Mouse (Mus musculus) T-helper 17 cell (primary cell): ENCODE measurements around the gene Npl.
"Not testable (repeated sequence)": the region's sequence is repeated elsewhere in the genome, so short reads cannot be mapped to it uniquely, and the experiment has no call there.

Source experiments
- in situ Hi-C, 2 experiments: fragments of 300-600 bp; cut with MboI, MseI; formaldehyde crosslinking; loops; 1 replicate in 1 of 2; 2 replicates in 1 of 2; pipeline ENCODE4 v1.15.1; 2025; ENCODE audit warnings: high pct_unique_total_duplicates in 2 of 2

Npl gene

DNA sequence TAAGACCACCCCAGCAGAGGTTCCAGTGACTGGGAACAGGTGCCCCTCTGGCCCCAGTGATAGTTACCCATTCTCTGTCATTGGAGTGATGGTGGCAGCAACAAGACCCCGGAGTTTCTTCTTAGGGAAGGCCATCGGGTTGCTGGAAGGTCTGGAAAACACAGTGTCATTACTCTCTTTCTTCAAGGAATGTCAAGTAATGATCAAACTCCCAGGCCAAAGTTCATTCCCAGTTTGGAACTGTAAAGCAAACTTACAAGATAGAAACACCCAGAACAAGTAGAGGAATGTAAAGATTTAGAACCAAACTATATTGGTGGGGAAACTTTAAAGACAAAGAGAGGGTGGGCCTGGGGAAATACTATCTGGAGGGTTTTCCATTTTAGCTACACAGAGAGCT lies 4.6 kb downstream of the Npl start:
- in situ Hi-C loops = loop anchor here in 1 of 2 experiments (25.0 kb wide), 1 partner anchor 567 kb away; no protein-coding TSS in a partner anchor

GRCm38 (mm10) chr1:153542726-153543320 lies 7.0 kb downstream of the Npl start:
- in situ Hi-C loops = loop anchor here (5.0 to 25.0 kb wide), 2 partner anchors 304 to 569 kb away; no protein-coding TSS in a partner anchor

DNA sequence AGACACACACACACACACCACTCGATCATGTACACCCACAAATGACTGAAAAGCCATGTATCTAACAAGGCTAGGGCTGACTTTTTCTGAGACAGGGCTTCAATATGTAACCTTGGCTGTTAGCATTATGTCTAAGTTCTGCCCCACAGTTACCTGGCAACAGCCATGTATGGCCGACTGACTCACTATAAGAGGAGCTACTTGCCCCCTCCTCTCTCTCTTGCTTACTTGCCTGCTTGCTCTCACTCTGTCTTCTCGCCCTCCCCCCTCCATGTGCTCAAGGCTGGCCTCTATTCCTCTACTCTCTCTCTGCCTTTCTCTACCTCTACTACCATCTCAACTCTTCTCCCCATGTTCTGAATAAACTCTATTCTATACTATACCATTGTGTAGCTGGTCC lies 9.1 kb downstream of the Npl start:
- in situ Hi-C loops = loop anchor here (5.0 to 25.0 kb wide), 2 partner anchors 307 to 572 kb away; no protein-coding TSS in a partner anchor

DNA sequence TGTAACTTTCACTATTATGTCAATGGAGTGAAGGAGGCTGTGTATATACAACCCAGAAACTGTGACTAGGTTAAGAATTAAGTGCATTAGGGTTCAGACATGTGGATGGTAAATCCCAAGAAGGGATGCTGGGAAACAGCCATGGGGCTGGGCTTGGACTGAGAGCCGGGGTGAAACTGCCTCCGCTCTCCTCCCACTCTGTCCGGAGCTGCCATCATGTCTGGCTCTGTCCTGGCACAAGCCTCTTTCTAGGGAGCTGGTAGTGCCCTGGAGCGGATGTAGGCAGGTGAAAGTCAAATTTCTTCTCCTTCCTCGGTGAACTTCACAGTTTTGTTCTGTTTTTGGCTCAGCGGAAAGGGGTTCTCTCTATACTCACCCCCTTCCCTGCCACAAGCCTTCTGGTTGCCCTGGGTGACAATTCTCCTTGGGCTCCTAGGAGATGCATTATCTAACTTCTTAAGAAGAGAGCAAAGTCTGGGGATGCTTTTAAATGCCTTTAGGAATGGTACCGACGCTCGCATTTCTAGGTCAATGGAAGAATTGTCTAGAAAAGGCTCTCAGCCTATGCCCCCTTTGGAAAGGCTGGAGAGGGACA lies 10.0 kb downstream of the Npl start:
- in situ Hi-C loops = loop anchor here (5.0 to 25.0 kb wide), 2 partner anchors 307 to 572 kb away; no protein-coding TSS in a partner anchor

DNA sequence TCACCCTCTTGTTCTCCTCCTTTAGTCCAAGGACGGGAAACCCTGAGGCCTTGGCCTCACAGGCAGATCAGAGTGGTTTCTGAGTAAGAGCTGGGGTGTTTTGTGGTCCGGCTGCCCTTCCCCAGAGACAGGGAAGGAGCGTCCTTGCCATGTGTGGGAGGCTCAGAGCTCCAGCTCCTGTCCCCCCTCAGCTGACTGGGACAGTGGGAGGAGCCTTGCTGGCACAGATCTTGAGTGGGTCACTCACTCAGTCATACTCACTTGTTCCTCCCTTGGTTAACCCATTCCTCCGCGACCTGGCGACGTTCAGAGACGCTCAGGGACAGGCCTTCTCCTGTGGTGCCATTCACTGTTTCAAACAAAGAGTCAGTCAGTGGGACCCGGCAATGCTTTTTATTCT lies 14.2 kb downstream of the Npl start:
- in situ Hi-C loops = loop anchor here in 1 of 2 experiments (25.0 kb wide), 1 partner anchor 577 kb away; no protein-coding TSS in a partner anchor

- in situ Hi-C loops = loop anchor here in 1 of 2 experiments (25.0 kb wide), 1 partner anchor 579 kb away; no protein-coding TSS in a partner anchor
These were observed 16.9 kb downstream of the Npl start for GRCm38 (mm10) chr1:153532896-153533295.

- in situ Hi-C loops = loop anchor here in 1 of 2 experiments (25.0 kb wide), 1 partner anchor 580 kb away; no protein-coding TSS in a partner anchor
These were observed 17.5 kb downstream of the Npl start for GRCm38 (mm10) chr1:153532234-153532841.

DNA sequence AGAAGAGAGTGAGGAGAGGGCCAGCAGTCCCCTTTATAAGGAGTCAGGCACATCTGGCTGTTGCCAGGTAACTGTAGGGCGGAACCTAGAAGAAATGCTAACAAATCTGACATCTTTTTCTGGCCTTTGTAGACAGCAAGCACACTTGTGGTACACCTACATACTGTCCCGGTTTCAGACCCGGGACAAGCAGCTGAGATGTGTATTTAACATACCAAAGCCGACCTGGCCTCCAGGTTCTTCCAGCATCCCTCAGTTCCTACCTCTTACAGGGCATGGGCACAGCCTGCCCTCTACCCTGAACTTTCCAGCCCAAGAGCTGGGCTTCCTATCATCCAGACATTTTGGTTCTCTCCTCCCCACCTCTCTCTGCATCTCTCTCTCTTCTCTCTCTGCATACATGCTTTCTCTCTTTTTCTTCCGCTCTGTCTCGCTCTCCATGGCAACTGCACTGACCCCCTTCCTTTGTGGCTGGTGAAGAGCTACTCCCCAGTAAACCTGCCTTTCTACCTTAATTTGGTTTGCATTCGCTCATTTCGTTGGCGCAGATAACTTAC lies 18.1 kb downstream of the Npl start:
- in situ Hi-C loops = loop anchor here in 1 of 2 experiments (25.0 kb wide), 1 partner anchor 581 kb away; no protein-coding TSS in a partner anchor

DNA sequence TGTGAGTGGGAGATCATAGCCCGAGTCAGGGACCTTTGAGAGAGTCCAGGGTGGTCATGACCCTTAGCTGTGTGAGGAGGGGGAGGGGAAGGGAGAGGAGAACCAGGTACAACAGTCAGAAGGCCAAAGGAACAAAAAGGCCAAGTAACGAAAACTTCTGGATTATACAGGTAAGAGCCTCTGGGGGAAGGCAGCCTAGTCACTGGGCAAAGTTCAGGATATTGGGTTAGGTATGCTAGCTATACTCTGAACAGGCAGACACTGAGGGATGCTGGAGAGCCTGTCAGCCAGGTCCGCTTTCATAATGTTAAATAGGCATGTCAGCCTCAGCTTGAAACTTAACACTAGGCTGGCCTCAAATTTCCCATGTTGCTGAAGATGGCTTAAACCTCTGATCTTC lies 27.7 kb downstream of the Npl start:
- in situ Hi-C loops = no loop called here

- in situ Hi-C loops = no loop called here
These were observed 34.5 kb downstream of the Npl start for GRCm38 (mm10) chr1:153515368-153515767.

DNA sequence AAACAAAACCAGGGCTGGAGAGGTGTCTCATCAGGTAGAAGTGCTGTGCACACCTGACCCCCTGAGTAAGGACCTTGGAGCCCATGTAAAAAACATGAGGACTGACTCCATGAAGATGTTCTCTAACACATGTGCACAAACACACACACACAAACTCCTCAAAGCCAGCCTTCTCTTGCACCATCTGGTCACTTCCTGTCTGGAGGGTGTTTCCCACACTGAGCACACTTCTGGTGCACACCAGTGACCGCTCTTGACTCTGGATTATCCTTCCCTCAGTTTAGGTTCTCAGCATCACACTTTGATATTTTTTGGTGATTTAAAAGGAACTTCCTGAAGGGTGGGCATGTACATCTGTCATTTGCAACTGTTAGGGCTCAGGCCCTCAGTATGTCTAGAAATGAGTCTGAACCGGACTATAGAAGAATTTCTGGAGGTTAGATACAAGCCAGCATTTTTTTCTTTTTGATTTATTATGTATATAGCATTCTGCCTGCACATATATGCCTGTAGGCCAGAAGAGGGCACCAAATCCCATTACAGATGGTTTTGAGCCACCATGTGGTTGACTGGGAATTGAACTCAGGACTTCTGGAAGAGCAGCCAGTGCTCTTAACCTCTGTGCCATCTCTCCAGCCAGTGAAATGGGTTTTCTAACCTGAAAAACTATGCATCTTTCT lies 39.4 kb downstream of the Npl start:
- in situ Hi-C loops = no loop called here

DNA sequence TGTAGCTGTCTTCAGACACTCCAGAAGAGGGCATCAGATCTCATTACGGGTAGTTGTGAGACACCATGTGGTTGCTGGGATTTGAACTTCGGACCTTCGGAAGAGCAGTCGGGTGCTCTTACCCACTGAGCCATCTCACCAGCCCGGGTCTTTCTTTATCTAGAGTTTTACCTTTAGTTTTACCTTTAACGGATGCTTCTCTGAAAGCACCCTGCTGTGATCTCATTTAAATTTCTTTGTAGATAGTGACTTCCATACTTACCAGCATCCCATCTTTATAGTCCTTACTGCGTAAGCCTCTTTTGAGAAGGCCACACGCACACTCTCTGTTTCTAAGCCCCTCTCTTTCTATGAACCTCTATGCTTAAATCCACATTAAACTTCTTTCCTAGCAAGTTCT lies 40.3 kb downstream of the Npl start:
- in situ Hi-C loops = not testable (repeated sequence)

DNA sequence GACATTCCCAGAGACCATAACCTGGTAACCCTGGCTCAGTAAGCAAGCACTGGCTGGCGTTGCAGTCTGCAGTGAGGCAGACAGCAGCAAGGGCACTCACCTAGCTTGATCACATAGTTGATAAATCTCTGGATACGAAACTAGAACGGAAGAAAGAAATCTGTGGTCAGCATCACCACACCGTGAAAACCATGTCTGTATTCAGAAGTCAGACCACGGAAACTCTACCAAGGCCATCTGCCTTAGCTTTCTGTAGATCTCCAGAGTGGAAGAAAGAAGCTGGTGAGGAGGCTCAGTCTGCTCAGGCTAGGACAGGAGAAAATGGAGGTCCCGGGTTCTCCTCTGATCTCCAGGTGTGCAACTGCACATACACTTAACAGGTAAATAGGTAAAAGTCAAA lies 40.8 kb downstream of the Npl start:
- in situ Hi-C loops = no loop called here

- in situ Hi-C loops = no loop called here
These were observed 43.6 kb downstream of the Npl start for GRCm38 (mm10) chr1:153506266-153506665.

GRCm38 (mm10) chr1:153501644-153502321 lies 48.1 kb downstream of the Npl start:
- in situ Hi-C loops = no loop called here

GRCm38 (mm10) chr1:153500030-153500429 lies 49.8 kb downstream of the Npl start:
- in situ Hi-C loops = no loop called here

DNA sequence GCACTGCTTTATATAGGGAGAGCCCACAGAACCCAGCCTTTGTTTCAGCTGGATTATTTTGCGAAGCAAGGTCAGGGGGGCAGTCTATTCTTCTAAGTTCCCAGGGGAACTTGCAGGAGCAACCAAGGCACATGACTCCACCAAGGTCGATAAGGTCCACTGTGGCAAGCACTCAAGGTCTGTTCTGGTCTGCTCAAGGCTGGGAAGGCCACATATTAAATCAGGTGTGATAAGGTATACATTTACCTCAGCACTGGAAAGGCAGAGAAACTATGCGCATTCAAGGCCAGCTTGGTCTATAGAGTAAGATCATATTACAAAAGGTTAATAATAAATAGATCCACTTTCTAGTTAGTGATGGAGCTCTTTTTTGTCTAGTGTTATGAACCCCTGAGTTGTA lies 53.8 kb downstream of the Npl start:
- in situ Hi-C loops = no loop called here

DNA sequence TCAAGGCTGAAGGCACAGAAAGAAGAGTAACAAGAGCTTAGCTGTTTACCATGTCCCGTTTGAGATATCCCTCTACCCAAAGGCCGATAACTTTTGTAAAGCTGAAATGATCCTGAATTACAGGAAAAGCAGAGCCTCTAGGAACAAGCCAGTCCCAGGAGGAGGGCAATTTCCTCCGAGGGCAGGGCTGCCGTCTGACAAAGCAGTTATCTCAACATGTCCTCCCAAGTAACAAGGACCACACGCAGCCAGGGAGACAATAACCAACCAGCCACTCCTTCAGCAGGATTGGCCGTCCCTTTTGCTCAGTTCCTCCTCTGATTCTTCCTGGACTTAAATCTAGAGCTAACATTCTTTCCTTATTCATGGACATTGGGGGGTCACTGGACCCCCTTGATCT lies 55.9 kb downstream of the Npl start:
- in situ Hi-C loops = no loop called here

- in situ Hi-C loops = no loop called here
These were observed 56.5 kb downstream of the Npl start for GRCm38 (mm10) chr1:153493338-153493737.

DNA sequence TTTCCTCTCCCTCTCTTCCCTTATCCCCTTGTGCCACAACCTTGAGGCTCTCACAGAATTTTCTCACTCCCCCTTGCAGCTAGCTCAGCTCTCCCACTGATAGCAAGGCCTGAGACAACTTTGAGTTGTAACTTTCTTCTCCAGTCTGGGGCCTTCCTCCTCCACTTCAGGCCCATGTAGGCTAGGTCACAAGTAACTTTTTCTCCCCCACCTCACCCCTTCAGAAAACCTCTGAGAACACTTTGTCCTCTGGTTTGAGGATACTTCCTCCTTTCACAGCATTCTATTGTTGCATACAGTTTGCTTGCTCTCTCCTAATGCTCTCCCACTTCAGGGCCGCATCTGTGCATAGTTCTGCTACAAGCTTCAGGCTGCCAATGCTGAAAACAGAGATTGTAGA lies 58.0 kb downstream of the Npl start:
- in situ Hi-C loops = no loop called here

- in situ Hi-C loops = no loop called here
These were observed 58.5 kb downstream of the Npl start for GRCm38 (mm10) chr1:153491345-153491744.
